Mouse (Mus musculus): ENCODE measurements around the gene Prrt3. TPM values are rescaled to one million over a fixed set of nuclear protein-coding genes. Genes with fewer than 3 reads are reported as not detected.

The Prrt3 gene
- polyA plus RNA-seq, 1 experiment from 2014 or later = 0.16 TPM

DNA sequence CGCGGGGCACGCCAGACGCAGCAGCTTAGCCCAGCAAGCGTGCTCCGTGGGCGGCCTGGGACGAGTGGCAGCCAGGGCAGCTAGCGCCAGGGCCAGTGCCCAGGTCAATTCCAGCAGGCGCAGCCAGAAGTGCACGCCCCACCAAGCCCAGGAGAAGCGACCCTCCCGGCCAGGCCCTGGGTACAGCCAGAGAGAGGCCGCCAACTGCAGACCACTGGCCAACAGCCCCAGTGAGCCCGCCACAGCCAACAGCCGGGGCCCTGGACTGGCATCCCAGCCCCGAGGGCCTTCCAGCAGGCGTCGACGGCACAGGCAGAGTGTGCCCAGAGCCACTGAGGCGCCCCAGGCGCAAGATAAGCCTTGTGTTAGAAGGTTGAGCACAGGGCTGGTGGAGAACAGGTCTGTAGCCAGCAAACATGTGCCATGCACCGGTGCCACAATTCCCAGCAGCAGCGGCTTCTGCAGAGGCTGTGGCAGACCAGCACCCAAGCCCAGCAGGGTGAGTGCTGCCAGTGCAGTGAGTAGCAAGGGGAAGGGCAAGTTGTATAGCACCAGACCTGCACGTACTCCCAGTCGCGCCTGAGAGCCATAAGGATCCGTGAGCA lies 6.6 kb downstream of the Prrt3 start:
- H3K9ac ChIP-seq (ENCODE audit: low read depth, low read length) = peak overlapping the region; percentile 54
- peak overlapping the region; percentile 71 for H3K4me2 ChIP-seq
- peaks cover 9% of the 10 kb centered on the region; the same call in 1 of the 2 replicates for H3K4me1 ChIP-seq (replicated peaks; ENCODE audit: control insufficient read depth, insufficient read depth, low read length)
- peaks cover 45% of the 10 kb centered on the region for H3K27me3 ChIP-seq (replicated peaks; ENCODE audit: control insufficient read depth, insufficient read depth, low read length)
- peak overlapping the region; percentile 51 for H3K4me3 ChIP-seq (ENCODE audit: low read depth, low read length)
- no peak overlapping the region for H3K27ac ChIP-seq (ENCODE audit: low read depth, low read length)
- peaks cover 3% of the 10 kb centered on the region; the same call in 1 of the 2 replicates for H3K36me3 ChIP-seq (ENCODE audit: control insufficient read depth, insufficient read depth, low read length)
- WGBS = 26% methylated on average over 28 of the region's 28 CpGs
- DNase-seq (ENCODE audit: low spot score) (no peak), ATAC-seq (replicated peaks; ENCODE audit: low FRiP score) (peak; percentile 6; the same call in 1 of the 2 replicates)
- H3K9me3 ChIP-seq (ENCODE audit: control insufficient read depth, low read length) = no peaks in the 10 kb centered on the region

DNA sequence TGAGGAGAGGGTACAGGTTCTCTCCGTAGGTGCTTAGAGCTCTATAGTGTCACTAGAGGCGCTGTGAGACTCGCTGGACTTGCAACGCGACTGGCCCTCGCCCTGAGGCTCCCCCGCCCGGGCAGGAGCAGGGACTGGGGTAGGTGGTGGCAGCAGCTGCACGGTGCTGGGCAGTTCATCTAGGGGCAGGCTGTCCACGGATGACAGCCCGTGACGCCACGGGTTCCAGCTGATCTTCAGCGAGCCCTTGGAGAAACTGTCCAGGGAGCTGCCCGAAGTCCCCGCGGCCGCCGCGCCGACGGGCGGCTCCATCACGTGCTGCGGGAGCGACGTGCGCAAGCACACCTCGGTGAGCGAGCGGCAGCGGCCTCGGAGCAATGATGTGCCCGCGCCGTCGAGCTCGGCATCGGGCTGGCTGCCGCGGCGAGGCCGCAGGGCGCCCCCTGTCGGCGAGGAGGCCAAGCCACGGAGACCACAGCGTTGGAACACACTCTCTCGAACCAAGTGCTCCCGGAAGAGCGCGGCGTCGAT lies 7.4 kb downstream of the Prrt3 start:
- H3K36me3 ChIP-seq (ENCODE audit: control insufficient read depth, insufficient read depth, low read length) = peaks cover 4% of the 10 kb centered on the region
- ATAC-seq (replicated peaks; ENCODE audit: low FRiP score) (peak; percentile 80), DNase-seq (ENCODE audit: low spot score) (peak; percentile 77)
- peak overlapping the region; percentile 71 for H3K4me2 ChIP-seq
- H3K9me3 ChIP-seq (ENCODE audit: control insufficient read depth, low read length) = no peaks in the 10 kb centered on the region
- H3K9ac ChIP-seq (ENCODE audit: low read depth, low read length) = peak overlapping the region; percentile 54
- H3K4me1 ChIP-seq (replicated peaks; ENCODE audit: control insufficient read depth, insufficient read depth, low read length) = peaks cover 9% of the 10 kb centered on the region; the same call in 1 of the 2 replicates
- H3K27me3 ChIP-seq (replicated peaks; ENCODE audit: control insufficient read depth, insufficient read depth, low read length) = peaks cover 38% of the 10 kb centered on the region
- peak overlapping the region; percentile 51 for H3K4me3 ChIP-seq (ENCODE audit: low read depth, low read length)
- WGBS = 1% methylated on average over 54 of the region's 54 CpGs
- H3K27ac ChIP-seq (ENCODE audit: low read depth, low read length) = no peak overlapping the region

DNA sequence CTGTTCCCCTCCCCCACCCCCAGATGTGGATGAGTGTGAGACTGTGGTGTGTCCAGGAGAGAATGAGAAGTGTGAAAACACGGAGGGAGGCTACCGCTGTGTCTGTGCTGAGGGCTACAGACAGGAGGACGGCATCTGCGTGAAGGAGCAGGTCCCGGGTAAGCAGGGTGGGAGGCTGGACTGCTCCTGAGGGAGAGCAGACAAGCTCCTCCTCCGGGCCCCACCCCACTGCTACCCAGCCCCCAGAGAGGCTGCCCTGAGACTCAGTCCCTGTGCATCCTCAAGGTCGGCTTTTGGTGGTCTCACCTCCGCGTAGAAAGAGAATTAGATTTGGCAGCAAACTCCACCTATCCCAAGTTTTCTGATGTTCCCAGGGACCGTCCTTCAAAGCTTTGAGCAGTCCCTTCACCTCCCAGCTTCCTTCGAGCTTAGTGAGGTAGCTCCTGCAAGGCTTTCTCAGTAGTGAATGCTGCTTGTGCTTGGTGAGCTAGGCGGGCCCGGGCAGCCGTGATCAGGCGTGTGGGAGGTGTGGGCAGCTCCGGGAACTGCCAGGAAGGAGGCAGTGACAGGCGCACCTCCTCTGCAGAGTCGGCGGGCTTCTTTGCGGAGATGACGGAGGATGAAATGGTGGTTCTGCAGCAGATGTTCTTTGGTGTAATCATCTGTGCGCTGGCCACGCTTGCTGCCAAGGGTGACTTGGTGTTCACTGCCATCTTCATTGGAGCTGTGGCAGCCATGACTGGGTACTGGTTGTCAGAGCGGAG lies 9.4 kb downstream of the Prrt3 start:
- 73% methylated on average over 24 of the region's 24 CpGs for WGBS
- Histone ChIP-seq H3K4me2 (no peak overlapping the region), H3K27ac (ENCODE audit: low read depth, low read length) (no peak overlapping the region), H3K9ac (ENCODE audit: low read depth, low read length) (no peak overlapping the region), H3K4me3 (ENCODE audit: low read depth, low read length) (no peak overlapping the region), H3K27me3 (replicated peaks; ENCODE audit: control insufficient read depth, insufficient read depth, low read length) (peaks cover 29% of the 10 kb centered on the region), H3K36me3 (ENCODE audit: control insufficient read depth, insufficient read depth, low read length) (peaks cover 7% of the 10 kb centered on the region), H3K4me1 (replicated peaks; ENCODE audit: control insufficient read depth, insufficient read depth, low read length) (peaks cover 16% of the 10 kb centered on the region), H3K9me3 (ENCODE audit: control insufficient read depth, low read length) (no peaks in the 10 kb centered on the region)
- no peak for DNase-seq (ENCODE audit: low spot score)
- ATAC-seq (replicated peaks; ENCODE audit: low FRiP score) = no peak

DNA sequence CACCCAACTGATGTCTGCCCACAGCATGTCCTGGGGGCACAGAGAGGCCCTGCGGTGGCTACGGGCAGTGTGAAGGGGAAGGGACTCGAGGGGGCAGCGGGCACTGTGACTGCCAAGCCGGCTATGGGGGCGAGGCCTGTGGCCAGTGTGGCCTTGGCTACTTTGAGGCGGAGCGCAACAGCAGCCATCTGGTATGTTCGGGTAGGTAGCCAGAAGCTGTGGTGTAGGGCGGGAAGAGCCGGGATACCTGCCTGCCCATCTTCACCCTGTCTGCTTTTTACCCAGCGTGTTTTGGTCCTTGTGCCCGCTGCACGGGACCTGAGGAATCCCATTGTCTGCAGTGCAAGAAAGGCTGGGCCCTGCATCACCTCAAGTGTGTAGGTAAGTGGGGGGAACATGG lies 12.3 kb downstream of the Prrt3 start:
- Histone ChIP-seq H3K27me3 (replicated peaks; ENCODE audit: control insufficient read depth, insufficient read depth, low read length) (peaks cover under 1% of the 10 kb centered on the region; the same call in 1 of the 2 replicates), H3K9ac (ENCODE audit: low read depth, low read length) (no peak overlapping the region), H3K27ac (ENCODE audit: low read depth, low read length) (no peak overlapping the region), H3K4me3 (ENCODE audit: low read depth, low read length) (no peak overlapping the region), H3K4me1 (replicated peaks; ENCODE audit: control insufficient read depth, insufficient read depth, low read length) (peaks cover 14% of the 10 kb centered on the region), H3K36me3 (ENCODE audit: control insufficient read depth, insufficient read depth, low read length) (peaks cover 7% of the 10 kb centered on the region), H3K4me2 (no peak overlapping the region), H3K9me3 (ENCODE audit: control insufficient read depth, low read length) (no peaks in the 10 kb centered on the region)
- 93% methylated on average over 14 of the region's 14 CpGs for WGBS
- ATAC-seq (replicated peaks; ENCODE audit: low FRiP score) (no peak), DNase-seq (ENCODE audit: low spot score) (no peak)

DNA sequence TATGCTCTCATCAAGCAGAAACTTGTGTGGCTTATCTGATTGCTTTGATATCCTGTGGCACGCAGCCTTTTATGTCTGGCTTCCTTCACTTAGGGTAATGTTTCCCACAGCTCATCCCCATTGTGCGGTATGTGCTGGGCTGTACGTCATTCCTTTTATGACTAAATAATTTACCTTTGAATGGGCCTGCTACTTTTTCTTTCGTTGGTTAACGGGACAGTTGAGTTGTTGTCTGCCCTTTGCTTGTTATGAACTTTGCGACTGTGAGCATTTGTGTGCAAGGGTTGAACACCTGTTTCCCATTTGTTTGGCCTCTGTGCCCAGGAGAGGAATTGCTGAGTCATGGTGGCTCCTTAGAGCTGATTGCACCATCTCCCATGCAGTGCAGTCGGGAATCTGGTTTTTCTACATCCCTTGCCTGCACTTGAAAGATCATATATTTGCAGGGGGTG lies 14.6 kb downstream of the Prrt3 start:
- Histone ChIP-seq H3K4me3 (ENCODE audit: low read depth, low read length) (no peak overlapping the region), H3K4me1 (replicated peaks; ENCODE audit: control insufficient read depth, insufficient read depth, low read length) (peaks cover 17% of the 10 kb centered on the region), H3K9ac (ENCODE audit: low read depth, low read length) (no peak overlapping the region), H3K36me3 (ENCODE audit: control insufficient read depth, insufficient read depth, low read length) (peaks cover 6% of the 10 kb centered on the region), H3K27me3 (replicated peaks; ENCODE audit: control insufficient read depth, insufficient read depth, low read length) (peaks cover 3% of the 10 kb centered on the region; the same call in 1 of the 2 replicates), H3K27ac (ENCODE audit: low read depth, low read length) (no peak overlapping the region), H3K4me2 (no peak overlapping the region), H3K9me3 (ENCODE audit: control insufficient read depth, low read length) (no peaks in the 10 kb centered on the region)
- ATAC-seq (replicated peaks; ENCODE audit: low FRiP score) (no peak), DNase-seq (ENCODE audit: low spot score) (no peak)
- WGBS = 54% methylated on average over 7 of the region's 7 CpGs

DNA sequence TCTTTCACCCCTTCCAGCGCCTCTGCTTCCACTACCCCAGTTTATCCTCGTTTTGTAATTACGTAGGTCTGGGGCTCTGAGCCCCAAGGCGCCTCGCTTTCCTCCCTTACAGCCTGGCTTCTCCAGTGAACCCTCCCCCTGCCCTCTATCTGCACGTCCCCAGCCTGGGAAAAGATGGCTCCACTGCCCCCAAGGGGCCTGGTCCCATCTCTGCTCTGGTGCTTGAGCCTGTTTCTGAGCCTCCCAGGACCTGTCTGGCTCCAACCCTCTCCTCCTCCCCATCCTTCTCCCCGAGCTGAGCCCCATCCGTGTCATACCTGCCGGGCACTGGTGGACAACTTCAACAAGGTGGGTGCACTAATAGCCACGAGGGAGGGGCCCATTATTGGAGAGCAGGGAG lies 18.0 kb downstream of the Prrt3 start:
- Histone ChIP-seq H3K27me3 (replicated peaks; ENCODE audit: control insufficient read depth, insufficient read depth, low read length) (peaks cover 23% of the 10 kb centered on the region), H3K9me3 (ENCODE audit: control insufficient read depth, low read length) (no peaks in the 10 kb centered on the region), H3K36me3 (ENCODE audit: control insufficient read depth, insufficient read depth, low read length) (peaks cover 2% of the 10 kb centered on the region; the same call in 1 of the 2 replicates), H3K4me2 (peak overlapping the region; percentile 97), H3K4me1 (replicated peaks; ENCODE audit: control insufficient read depth, insufficient read depth, low read length) (peaks cover 17% of the 10 kb centered on the region), H3K27ac (ENCODE audit: low read depth, low read length) (peak overlapping the region; percentile 80), H3K4me3 (ENCODE audit: low read depth, low read length) (peak overlapping the region; percentile 59), H3K9ac (ENCODE audit: low read depth, low read length) (peak overlapping the region; percentile 74)
- peak; percentile 50 for ATAC-seq (replicated peaks; ENCODE audit: low FRiP score)
- no peak for DNase-seq (ENCODE audit: low spot score)
- 9% methylated on average over 10 of the region's 10 CpGs for WGBS

DNA sequence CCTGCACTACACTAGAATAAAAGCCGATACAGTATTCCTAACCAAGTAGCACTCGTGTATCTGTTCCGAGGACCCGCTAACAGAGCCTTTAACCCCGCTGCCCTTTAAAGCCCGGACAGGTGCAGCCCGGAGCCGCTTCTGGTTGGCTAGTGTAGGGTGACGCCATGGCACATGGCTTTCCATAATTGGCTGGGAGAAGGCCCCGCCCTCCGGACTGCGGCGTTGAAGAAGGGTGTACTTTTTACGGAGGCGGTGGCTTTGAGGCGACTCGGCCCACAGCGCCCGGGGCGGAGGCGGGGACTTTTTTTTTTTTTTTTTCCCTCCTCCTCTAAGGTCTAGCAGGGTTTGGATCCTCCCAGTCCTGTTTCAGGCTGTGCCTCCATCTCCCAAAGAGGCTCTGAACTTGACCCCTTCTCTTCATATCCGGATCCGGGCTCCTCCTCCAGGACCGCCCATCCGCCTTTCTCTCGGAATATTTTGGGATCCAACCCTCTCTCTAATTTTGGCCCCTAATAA lies 18.6 kb downstream of the Prrt3 start, which contains the start of gene Creld1:
Gene Creld1 (plus strand): TSS at position 198 of the 516 bp plus-strand sequence.
- under 1% methylated on average over 26 of the region's 26 CpGs for WGBS
- peak within 1 kb of the TSS; percentile 59 for H3K4me3 ChIP-seq (ENCODE audit: low read depth, low read length)
- peak; percentile 96 for ATAC-seq (replicated peaks; ENCODE audit: low FRiP score)
- peaks cover 17% of the 10 kb centered on the region for H3K4me1 ChIP-seq (replicated peaks; ENCODE audit: control insufficient read depth, insufficient read depth, low read length)
- no peaks in the 10 kb centered on the region for H3K9me3 ChIP-seq (ENCODE audit: control insufficient read depth, low read length)
- DNase-seq (ENCODE audit: low spot score) = peak; percentile 95
- H3K27ac ChIP-seq (ENCODE audit: low read depth, low read length) = peak within 1 kb of the TSS; percentile 80
- peaks cover 23% of the 10 kb centered on the region for H3K27me3 ChIP-seq (replicated peaks; ENCODE audit: control insufficient read depth, insufficient read depth, low read length)
- H3K9ac ChIP-seq (ENCODE audit: low read depth, low read length) = peak within 1 kb of the TSS; percentile 80
- H3K36me3 ChIP-seq (ENCODE audit: control insufficient read depth, insufficient read depth, low read length) = no peaks in the 10 kb centered on the region; the same call in 1 of the 2 replicates
- peak within 1 kb of the TSS; percentile 97 for H3K4me2 ChIP-seq

DNA sequence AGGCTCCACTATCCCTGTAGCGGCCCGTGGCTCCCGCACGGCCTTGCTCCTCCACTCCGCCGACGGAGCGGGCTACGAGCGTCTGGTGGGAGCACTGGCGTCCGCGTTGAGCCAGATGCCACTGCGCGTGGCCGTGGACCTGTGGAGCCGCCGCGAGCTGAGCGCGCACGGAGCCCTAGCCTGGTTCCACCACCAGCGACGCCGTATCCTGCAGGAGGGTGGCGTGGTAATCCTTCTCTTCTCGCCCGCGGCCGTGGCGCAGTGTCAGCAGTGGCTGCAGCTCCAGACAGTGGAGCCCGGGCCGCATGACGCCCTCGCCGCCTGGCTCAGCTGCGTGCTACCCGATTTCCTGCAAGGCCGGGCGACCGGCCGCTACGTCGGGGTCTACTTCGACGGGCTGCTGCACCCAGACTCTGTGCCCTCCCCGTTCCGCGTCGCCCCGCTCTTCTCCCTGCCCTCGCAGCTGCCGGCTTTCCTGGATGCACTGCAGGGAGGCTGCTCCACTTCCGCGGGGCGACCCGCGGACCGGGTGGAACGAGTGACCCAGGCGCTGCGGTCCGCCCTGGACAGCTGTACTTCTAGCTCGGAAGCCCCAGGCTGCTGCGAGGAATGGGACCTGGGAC lies 19.1 kb downstream of the Prrt3 start:
- DNase-seq (ENCODE audit: low spot score) = no peak
- H3K36me3 ChIP-seq (ENCODE audit: control insufficient read depth, insufficient read depth, low read length) = no peaks in the 10 kb centered on the region
- H3K4me1 ChIP-seq (replicated peaks; ENCODE audit: control insufficient read depth, insufficient read depth, low read length) = peaks cover 13% of the 10 kb centered on the region
- H3K4me3 ChIP-seq (ENCODE audit: low read depth, low read length) = peak overlapping the region; percentile 59
- H3K27ac ChIP-seq (ENCODE audit: low read depth, low read length) = peak overlapping the region; percentile 80
- peaks cover 23% of the 10 kb centered on the region for H3K27me3 ChIP-seq (replicated peaks; ENCODE audit: control insufficient read depth, insufficient read depth, low read length)
- no peaks in the 10 kb centered on the region for H3K9me3 ChIP-seq (ENCODE audit: control insufficient read depth, low read length)
- peak overlapping the region; percentile 97 for H3K4me2 ChIP-seq
- WGBS = 2% methylated on average over 65 of the region's 65 CpGs
- peak; percentile 43 for ATAC-seq (replicated peaks; ENCODE audit: low FRiP score)
- H3K9ac ChIP-seq (ENCODE audit: low read depth, low read length) = peak overlapping the region; percentile 80

Data from liver, embryonic 11.5 days (tissue).